Mouse (Mus musculus) small intestine, adult 2 months (tissue): ENCODE measurements around the gene Sh3bp1. TPM values are rescaled to one million over a fixed set of nuclear protein-coding genes. Genes with fewer than 3 reads are reported as not detected.

Experiments used
- H3K27ac ChIP-seq: fragments of 200-500 bp; 2 replicates; pipeline ENCODE4 v1.5.1; 2012; ENCODE audit warnings: low read depth, low read length, control low read depth, inconsistent platforms; ENCODE audit not compliant: insufficient read depth
- H3K27me3 ChIP-seq: fragments of 200-500 bp; 2 replicates; pipeline ENCODE4 v1.6.1; 2012; ENCODE audit warnings: mild to moderate bottlenecking, moderate library complexity, low read length, inconsistent platforms; ENCODE audit not compliant: control insufficient read depth, insufficient read depth
- H3K36me3 ChIP-seq: fragments of 200-500 bp; 2 replicates; pipeline ENCODE4 v1.6.1; 2012; ENCODE audit warnings: mild to moderate bottlenecking, low read length, control low read depth, inconsistent platforms; ENCODE audit not compliant: control insufficient read depth, insufficient read depth
- H3K4me1 ChIP-seq: fragments of 200-500 bp; 2 replicates; pipeline ENCODE4 v1.6.1; 2012; ENCODE audit warnings: low read length, inconsistent platforms, mixed read lengths; ENCODE audit not compliant: control insufficient read depth, insufficient read depth, insufficient read length
- H3K4me3 ChIP-seq: fragments of 200-500 bp; 2 replicates; pipeline ENCODE4 v1.5.1; 2012; ENCODE audit warnings: low read depth, mild to moderate bottlenecking, control low read depth, inconsistent platforms, low read length, moderate library complexity
- CTCF ChIP-seq: fragments of 200-500 bp; IDR thresholded peaks from 2 replicates; pipeline ENCODE4 v1.5.1; 2012; ENCODE audit warnings: low read depth, mild to moderate bottlenecking, control low read depth, inconsistent platforms, low read length, moderate library complexity, mixed read lengths; ENCODE audit not compliant: insufficient replicate concordance, insufficient read length; ENCODE audit errors: extremely low read depth
- WGBS: fragments of 180-500 bp; shearing (Covaris S2); methylation state at CpG from one replicate; pipeline ENCODE4 v1.1.7; 2018; 5-methylcytosine and 5-hydroxymethylcytosine counted together
- polyA plus RNA-seq: library from polyadenylated mRNA; depleted of rRNA; stranded (reverse); fragments of >200 nt; gene quantifications from 2 replicates; pipeline ENCODE4 v1.2.3, GENCODE M21; 2012; rRNA removed

Gene Sh3bp1
- polyA plus RNA-seq, 1 experiment: 48.8 TPM

DNA sequence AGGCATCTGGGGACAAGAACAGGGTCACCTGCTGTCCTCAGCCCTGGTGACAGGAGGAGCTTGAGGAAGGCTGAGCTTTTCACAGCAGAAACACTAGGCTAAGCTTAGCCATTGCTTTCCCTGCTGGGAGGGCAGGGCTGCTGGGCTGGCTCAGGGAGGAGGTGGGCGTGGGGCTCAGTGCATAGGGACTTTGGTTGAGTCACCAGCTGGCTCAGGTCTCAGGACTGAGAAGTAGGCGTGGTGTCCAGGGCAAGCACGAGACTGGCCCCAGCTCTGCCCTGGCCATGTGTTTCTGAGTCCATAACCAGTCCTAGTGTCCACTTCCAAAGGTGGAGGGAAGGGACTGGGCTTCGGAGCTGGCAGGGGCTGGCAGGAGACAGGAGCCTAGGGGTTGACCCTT is 60.5 kb downstream of the Sh3bp1 start:
- 35% methylated on average over 4 of the region's 4 CpGs for WGBS
- no peak for TF ChIP-seq CTCF

More for the DNA sequence above, 60.5 kb downstream of the Sh3bp1 start:
- no peak overlapping the region for H3K4me3 ChIP-seq
- no peak overlapping the region for H3K27ac ChIP-seq
- H3K27me3 ChIP-seq: no peaks in the 10 kb centered on the region
- no peaks in the 10 kb centered on the region for H3K36me3 ChIP-seq
- H3K4me1 ChIP-seq: peaks cover 6% of the 10 kb centered on the region; the same call in 1 of the 2 replicates

Other genes with a start within 250 kb of the Sh3bp1 start
- 0.14 and 0.35 TPM in 2 replicates for gene Elfn2, start 181.0 kb upstream of the Sh3bp1 start, polyA plus RNA-seq
- 4.7 and 7.9 TPM in 2 replicates for gene Mfng, start 126.3 kb upstream of the Sh3bp1 start, polyA plus RNA-seq
- gene Card10, start 96.7 kb upstream of the Sh3bp1 start, polyA plus RNA-seq: 15.8 and 28.3 TPM in 2 replicates
- gene Cdc42ep1, start 57.1 kb upstream of the Sh3bp1 start, polyA plus RNA-seq: 18.9 and 26.0 TPM in 2 replicates
- 637 and 2,134 TPM in 2 replicates for gene Lgals2, start 44.2 kb upstream of the Sh3bp1 start, polyA plus RNA-seq
- 62.5 and 105 TPM in 2 replicates for gene Gga1, start 22.6 kb upstream of the Sh3bp1 start, polyA plus RNA-seq
- gene Gm49510, start 101 bp upstream of the Sh3bp1 start, polyA plus RNA-seq: 0.13 TPM in 1 of 2 replicates, not detected in the other
- gene Pdxp, start 14.2 kb downstream of the Sh3bp1 start, polyA plus RNA-seq: 3.9 and 4.2 TPM in 2 replicates
- 51.7 and 77.0 TPM in 2 replicates for gene Lgals1, start 27.0 kb downstream of the Sh3bp1 start, polyA plus RNA-seq
- 7.3 and 11.7 TPM in 2 replicates for gene Nol12, start 35.2 kb downstream of the Sh3bp1 start, polyA plus RNA-seq
- 43.3 and 123 TPM in 2 replicates for gene Triobp, start 48.0 kb downstream of the Sh3bp1 start, polyA plus RNA-seq
- 120 and 218 TPM in 2 replicates for gene H1f0, start 128.7 kb downstream of the Sh3bp1 start, polyA plus RNA-seq
- gene Galr3, start 142.1 kb downstream of the Sh3bp1 start, polyA plus RNA-seq: 2.2 and 8.0 TPM in 2 replicates
- gene Ankrd54, start 163.1 kb downstream of the Sh3bp1 start, polyA plus RNA-seq: 70.4 and 92.7 TPM in 2 replicates
- 52.5 and 88.3 TPM in 2 replicates for gene Eif3l, start 175.4 kb downstream of the Sh3bp1 start, polyA plus RNA-seq
- 18.8 and 23.8 TPM in 2 replicates for gene Micall1, start 209.1 kb downstream of the Sh3bp1 start, polyA plus RNA-seq
- 18.3 and 32.2 TPM in 2 replicates for gene Polr2f, start 241.2 kb downstream of the Sh3bp1 start, polyA plus RNA-seq
- 0.56 and 1.2 TPM in 2 replicates for gene 1700088E04Rik, start 241.5 kb downstream of the Sh3bp1 start, polyA plus RNA-seq